Mouse (Mus musculus) hindbrain, embryonic 16.5 days (tissue): ENCODE measurements at regions not wholly inside any gene's neighbourhood (a gene's known extent, or its start where the extent isn't known, plus 50 kb on each side); places are given as distances from the start of the nearest gene placed in this dataset.

Experiments used
- ATAC-seq: fragments of 200-750 bp; cut with Nextera tagmentation; 2 replicates; pipeline ENCODE4 v1.8.0; 2017; ENCODE audit warnings: moderate TSS enrichment, moderate library complexity
- H3K27ac ChIP-seq: fragments of 300-500 bp; sonication (generic); 2 replicates; pipeline ENCODE4 v1.5.1; 2014; ENCODE audit warnings: low read depth, mild to moderate bottlenecking, control low read depth, low read length, moderate library complexity
- H3K27me3 ChIP-seq: fragments of 300-500 bp; sonication (generic); replicated peaks from 2 replicates; pipeline ENCODE4 v1.6.1; 2014; ENCODE audit warnings: low read length; ENCODE audit not compliant: control insufficient read depth, insufficient read depth
- H3K36me3 ChIP-seq: fragments of 300-500 bp; sonication (generic); 2 replicates; pipeline ENCODE4 v1.6.1; 2014; ENCODE audit warnings: mild to moderate bottlenecking, low read length, moderate library complexity, mixed read lengths; ENCODE audit not compliant: control insufficient read depth, insufficient read depth
- H3K4me1 ChIP-seq: fragments of 300-500 bp; sonication (generic); 2 replicates; pipeline ENCODE4 v1.6.1; 2014; ENCODE audit warnings: low read depth, low read length; ENCODE audit not compliant: control insufficient read depth, insufficient read depth
- H3K4me2 ChIP-seq: fragments of 300-500 bp; sonication (generic); 2 replicates; pipeline ENCODE4 v1.6.1; 2014; ENCODE audit warnings: mild to moderate bottlenecking, low read length, control low read depth, moderate library complexity
- H3K4me3 ChIP-seq: fragments of 300-500 bp; sonication (generic); 2 replicates; pipeline ENCODE4 v1.5.1; 2014; ENCODE audit warnings: mild to moderate bottlenecking, low read length, control low read depth, moderate library complexity
- H3K9ac ChIP-seq: fragments of 300-500 bp; sonication (generic); 2 replicates; pipeline ENCODE4 v1.6.1; 2014; ENCODE audit warnings: low read depth, mild to moderate bottlenecking, control low read depth, low read length, moderate library complexity
- H3K9me3 ChIP-seq: fragments of 300-500 bp; sonication (generic); 2 replicates; pipeline ENCODE4 v1.6.1; 2014; ENCODE audit warnings: mild to moderate bottlenecking, low read length, moderate library complexity; ENCODE audit not compliant: control insufficient read depth
- WGBS: fragments of 180-500 bp; shearing (Covaris S2); extraction: QIAGEN DNeasy Blood & Tissue Kit; methylation state at CpG from one replicate; pipeline ENCODE4 v1.1.7; 2014; 5-methylcytosine and 5-hydroxymethylcytosine counted together

GRCm38 (mm10) chr12:71370091-71370490 lies 60.4 kb downstream of the Dact1 start:
- no peaks in the 10 kb centered on the region for H3K36me3 ChIP-seq
- H3K9ac ChIP-seq, result no peak overlapping the region
- no peak overlapping the region for H3K27ac ChIP-seq
- 68% methylated on average over 5 of the region's 5 CpGs for WGBS
- no peak for ATAC-seq
- H3K9me3 ChIP-seq, result no peaks in the 10 kb centered on the region
- H3K27me3 ChIP-seq, result no peaks in the 10 kb centered on the region
- no peak overlapping the region for H3K4me2 ChIP-seq
- no peak overlapping the region for H3K4me3 ChIP-seq
- peaks cover 3% of the 10 kb centered on the region; the same call in 1 of the 2 replicates for H3K4me1 ChIP-seq

- H3K4me1 ChIP-seq, result peaks cover 4% of the 10 kb centered on the region
- no peak overlapping the region for H3K9ac ChIP-seq
- H3K4me3 ChIP-seq, result no peak overlapping the region
- WGBS, result 71% methylated on average over 5 of the region's 5 CpGs
- no peaks in the 10 kb centered on the region for H3K9me3 ChIP-seq
- H3K27ac ChIP-seq, result no peak overlapping the region
- peak; percentile 63; the same call in 1 of the 2 replicates for ATAC-seq
- H3K4me2 ChIP-seq, result no peak overlapping the region
- no peaks in the 10 kb centered on the region for H3K36me3 ChIP-seq
- no peaks in the 10 kb centered on the region for H3K27me3 ChIP-seq
These were observed 62.3 kb downstream of the Dact1 start for GRCm38 (mm10) chr12:71371948-71372347.

- ATAC-seq, result no peak
- no peak overlapping the region for H3K27ac ChIP-seq
- no peaks in the 10 kb centered on the region for H3K27me3 ChIP-seq
- no peaks in the 10 kb centered on the region for H3K36me3 ChIP-seq
- H3K9me3 ChIP-seq, result no peaks in the 10 kb centered on the region
- H3K4me2 ChIP-seq, result no peak overlapping the region
- WGBS, result 57% methylated on average over 2 of the region's 2 CpGs
- H3K9ac ChIP-seq, result no peak overlapping the region
- H3K4me3 ChIP-seq, result no peak overlapping the region
- peaks cover 5% of the 10 kb centered on the region for H3K4me1 ChIP-seq
These were observed 63.9 kb downstream of the Dact1 start for GRCm38 (mm10) chr12:71373633-71374032.

- no peak overlapping the region for H3K4me3 ChIP-seq
- 42% methylated on average over 8 of the region's 8 CpGs for WGBS
- H3K36me3 ChIP-seq, result no peaks in the 10 kb centered on the region
- peak overlapping the region; percentile 43 for H3K4me2 ChIP-seq
- peaks cover 5% of the 10 kb centered on the region for H3K4me1 ChIP-seq
- H3K9ac ChIP-seq, result peak overlapping the region; percentile 9; the same call in 1 of the 2 replicates
- H3K27me3 ChIP-seq, result no peaks in the 10 kb centered on the region
- no peak overlapping the region; the same call in 1 of the 2 replicates for H3K27ac ChIP-seq
- ATAC-seq, result peak; percentile 30; the same call in 1 of the 2 replicates
- H3K9me3 ChIP-seq, result no peaks in the 10 kb centered on the region
These were observed 66.8 kb downstream of the Dact1 start for GRCm38 (mm10) chr12:71376446-71376845.

- Histone ChIP-seq H3K27ac (peak overlapping the region; percentile 23; the same call in 1 of the 2 replicates), H3K27me3 (no peaks in the 10 kb centered on the region), H3K9ac (no peak overlapping the region; the same call in 1 of the 2 replicates), H3K4me3 (peak overlapping the region; percentile 15; the same call in 1 of the 2 replicates), H3K36me3 (no peaks in the 10 kb centered on the region), H3K9me3 (no peaks in the 10 kb centered on the region), H3K4me1 (peaks cover 5% of the 10 kb centered on the region), H3K4me2 (peak overlapping the region; percentile 43)
- WGBS, result 38% methylated on average over 9 of the region's 9 CpGs
- no peak for ATAC-seq
These were observed 67.3 kb downstream of the Dact1 start for GRCm38 (mm10) chr12:71376966-71377365.

GRCm38 (mm10) chr12:71379626-71380423 lies 70.1 kb downstream of the Dact1 start:
- no peak overlapping the region for H3K4me2 ChIP-seq
- H3K4me1 ChIP-seq, result peaks cover 5% of the 10 kb centered on the region
- H3K4me3 ChIP-seq, result no peak overlapping the region
- H3K36me3 ChIP-seq, result no peaks in the 10 kb centered on the region
- no peak overlapping the region for H3K27ac ChIP-seq
- no peak overlapping the region for H3K9ac ChIP-seq
- no peaks in the 10 kb centered on the region for H3K27me3 ChIP-seq
- 95% methylated on average over 8 of the region's 8 CpGs for WGBS
- no peak for ATAC-seq
- no peaks in the 10 kb centered on the region for H3K9me3 ChIP-seq

- Histone ChIP-seq H3K27ac (no peak overlapping the region), H3K9me3 (no peaks in the 10 kb centered on the region), H3K4me3 (no peak overlapping the region), H3K4me2 (no peak overlapping the region), H3K36me3 (no peaks in the 10 kb centered on the region), H3K9ac (no peak overlapping the region), H3K27me3 (no peaks in the 10 kb centered on the region), H3K4me1 (peaks cover 5% of the 10 kb centered on the region)
- 95% methylated on average over 3 of the region's 3 CpGs for WGBS
- ATAC-seq, result no peak
These were observed 70.7 kb downstream of the Dact1 start for GRCm38 (mm10) chr12:71380424-71380761.

GRCm38 (mm10) chr12:71386251-71386650 lies 76.6 kb downstream of the Dact1 start:
- Histone ChIP-seq H3K4me3 (no peak overlapping the region), H3K9me3 (no peaks in the 10 kb centered on the region), H3K4me2 (no peak overlapping the region), H3K4me1 (no peaks in the 10 kb centered on the region), H3K27ac (no peak overlapping the region), H3K9ac (no peak overlapping the region), H3K36me3 (no peaks in the 10 kb centered on the region), H3K27me3 (no peaks in the 10 kb centered on the region)
- no peak for ATAC-seq
- WGBS, result 72% methylated on average over 3 of the region's 3 CpGs

GRCm38 (mm10) chr12:71391481-71391880 lies 81.8 kb downstream of the Dact1 start:
- Histone ChIP-seq H3K9me3 (no peaks in the 10 kb centered on the region), H3K27me3 (no peaks in the 10 kb centered on the region), H3K4me3 (no peak overlapping the region), H3K4me1 (no peaks in the 10 kb centered on the region), H3K9ac (no peak overlapping the region), H3K27ac (no peak overlapping the region), H3K36me3 (no peaks in the 10 kb centered on the region), H3K4me2 (no peak overlapping the region)
- WGBS, result 85% methylated on average over 6 of the region's 6 CpGs
- no peak for ATAC-seq
